Mouse (Mus musculus): Measurements from ENCODE around the gene Gm17617.

DNA sequence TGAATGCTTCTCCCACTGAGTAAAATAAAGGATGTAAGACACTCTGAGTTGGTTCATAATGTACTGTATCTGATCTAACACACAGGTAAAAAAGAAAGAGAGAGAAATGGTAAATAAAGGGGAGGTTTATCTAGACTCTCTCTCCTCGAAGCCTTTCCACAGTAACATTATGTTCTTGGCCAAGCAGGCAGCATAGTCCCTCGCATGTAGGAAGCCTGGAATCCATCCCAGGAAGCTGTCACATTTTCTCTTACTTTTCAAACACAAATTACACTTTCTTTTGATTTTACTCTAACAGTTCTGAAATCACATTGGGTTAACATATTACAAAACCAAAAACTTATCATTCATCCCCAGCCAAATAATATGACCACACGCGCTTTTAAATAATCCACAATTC lies 40.8 kb downstream of the Gm17617 start:
- TF ChIP-seq CTCF (IDR thresholded peaks at IDR 0.05; ENCODE audit: low read depth) (no peak), EP300 (IDR thresholded peaks at IDR 0.05; ENCODE audit: low read depth) (no peak)

Measured in liver, embryonic 14.5 days (tissue).